Mouse (Mus musculus) kidney, embryonic 14.5 days (tissue): ENCODE measurements at regions not wholly inside any gene's neighbourhood (a gene's known extent, or its start where the extent isn't known, plus 50 kb on each side); places are given as distances from the start of the nearest gene placed in this dataset.

ENCODE experiments used
- ATAC-seq: fragments of 200-750 bp; cut with Nextera tagmentation; 2 replicates; pipeline ENCODE4 v1.8.0; 2017; ENCODE audit warnings: moderate number of reproducible peaks, mild to moderate bottlenecking, moderate TSS enrichment, moderate library complexity; ENCODE audit not compliant: low FRiP score, low TSS enrichment
- H3K27ac ChIP-seq: fragments of 300-500 bp; sonication (generic); 2 replicates; pipeline ENCODE4 v1.5.1; 2014; ENCODE audit warnings: low read depth, mild to moderate bottlenecking, low read length, moderate library complexity, mixed read lengths
- H3K27me3 ChIP-seq: fragments of 300-500 bp; sonication (generic); 2 replicates; pipeline ENCODE4 v1.6.1; 2014; ENCODE audit warnings: mild to moderate bottlenecking, low read length; ENCODE audit not compliant: control insufficient read depth, insufficient read depth
- H3K36me3 ChIP-seq: fragments of 300-500 bp; sonication (generic); 2 replicates; pipeline ENCODE4 v1.6.1; 2014; ENCODE audit warnings: low read length, mixed read lengths; ENCODE audit not compliant: control insufficient read depth, insufficient read depth
- H3K4me1 ChIP-seq: fragments of 300-500 bp; sonication (generic); 2 replicates; pipeline ENCODE4 v1.6.1; 2014; ENCODE audit warnings: low read length, mixed read lengths; ENCODE audit not compliant: control insufficient read depth, insufficient read depth
- H3K4me2 ChIP-seq: fragments of 300-500 bp; sonication (generic); replicated peaks from 2 replicates; pipeline ENCODE4 v1.6.1; 2014; ENCODE audit warnings: low read depth, mild to moderate bottlenecking, low read length
- H3K4me3 ChIP-seq: fragments of 300-500 bp; sonication (generic); 2 replicates; pipeline ENCODE4 v1.5.1; 2014; ENCODE audit warnings: mild to moderate bottlenecking, low read length
- H3K9ac ChIP-seq: fragments of 300-500 bp; sonication (generic); 2 replicates; pipeline ENCODE4 v1.6.1; 2014; ENCODE audit warnings: low read depth, mild to moderate bottlenecking, low read length, moderate library complexity
- H3K9me3 ChIP-seq: fragments of 300-500 bp; sonication (generic); 2 replicates; pipeline ENCODE4 v1.6.1; 2016; ENCODE audit warnings: low read length; ENCODE audit not compliant: control insufficient read depth
- WGBS: fragments of 180-500 bp; shearing (Covaris S2); extraction: QIAGEN DNeasy Blood & Tissue Kit; methylation state at CpG from one replicate; pipeline ENCODE4 v1.1.7; 2014; 5-methylcytosine and 5-hydroxymethylcytosine counted together

DNA sequence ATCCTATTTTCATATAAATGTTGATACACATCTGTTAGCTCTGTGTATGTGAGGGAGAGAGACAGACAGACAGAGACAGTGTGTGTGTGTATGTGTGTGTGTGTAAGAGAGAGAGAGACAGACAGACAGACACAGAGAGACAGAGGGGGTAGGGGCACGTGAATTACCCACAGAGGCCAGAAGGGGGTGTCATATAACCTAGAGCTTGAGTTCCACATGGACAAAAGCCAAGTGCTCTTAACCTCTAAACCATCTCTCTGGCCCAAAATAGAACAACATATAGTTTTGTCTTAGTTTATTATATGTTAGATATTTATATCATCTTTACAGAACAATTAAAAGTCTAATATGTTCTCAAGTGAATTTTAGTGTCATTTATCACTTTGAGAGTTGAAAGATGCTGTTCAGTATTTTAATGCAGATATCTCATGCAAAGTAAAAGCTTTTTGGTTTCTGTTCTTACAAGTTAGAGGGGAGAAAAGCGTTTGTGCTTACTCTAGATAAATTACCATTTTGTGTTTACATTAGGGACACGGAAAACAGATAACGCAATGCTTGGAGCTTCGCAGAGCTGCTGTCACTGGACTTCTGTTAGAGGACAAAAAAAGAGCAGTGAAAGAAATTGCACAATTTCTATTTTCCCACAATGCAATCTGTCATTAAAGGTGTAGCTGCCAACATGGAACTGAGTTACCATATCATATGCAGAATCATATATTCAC lies 710.6 kb upstream of the Tmem132c start:
- Histone ChIP-seq H3K27ac (no peak overlapping the region), H3K27me3 (no peaks in the 10 kb centered on the region), H3K4me2 (no peak overlapping the region), H3K9me3 (no peaks in the 10 kb centered on the region), H3K4me1 (no peaks in the 10 kb centered on the region), H3K4me3 (no peak overlapping the region), H3K9ac (no peak overlapping the region), H3K36me3 (no peaks in the 10 kb centered on the region)
- 65% methylated on average over 5 of the region's 5 CpGs for WGBS
- ATAC-seq, result no peak

GRCm38 (mm10) chr5:126531528-126531894 lies 710.1 kb upstream of the Tmem132c start:
- 86% methylated on average over 5 of the region's 5 CpGs for WGBS
- H3K27ac ChIP-seq, result no peak overlapping the region
- no peaks in the 10 kb centered on the region for H3K4me1 ChIP-seq
- no peak overlapping the region for H3K9ac ChIP-seq
- H3K4me2 ChIP-seq, result no peak overlapping the region
- no peak overlapping the region for H3K4me3 ChIP-seq
- no peaks in the 10 kb centered on the region for H3K27me3 ChIP-seq
- no peaks in the 10 kb centered on the region for H3K36me3 ChIP-seq
- H3K9me3 ChIP-seq, result no peaks in the 10 kb centered on the region
- no peak for ATAC-seq

DNA sequence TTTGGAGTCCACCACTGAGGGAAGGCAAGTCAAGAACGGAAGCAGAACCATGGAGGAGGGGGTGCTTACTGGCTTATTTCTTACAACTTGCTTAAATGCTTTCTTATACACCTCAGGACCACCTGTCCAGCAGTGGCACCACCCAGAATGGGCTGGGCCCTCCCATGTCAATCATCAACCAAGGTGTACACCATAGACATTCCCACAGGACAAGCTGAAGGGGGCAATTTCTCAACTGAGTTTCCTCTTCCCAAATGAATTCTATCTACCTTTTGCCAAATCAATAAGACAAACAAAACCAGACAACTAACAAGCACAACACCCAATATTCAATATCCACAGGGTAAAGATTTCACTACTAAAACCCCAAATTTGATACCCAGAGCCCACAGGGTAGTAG lies 709.6 kb upstream of the Tmem132c start:
- H3K36me3 ChIP-seq, result no peaks in the 10 kb centered on the region
- no peaks in the 10 kb centered on the region for H3K4me1 ChIP-seq
- no peak overlapping the region for H3K4me3 ChIP-seq
- H3K27me3 ChIP-seq, result no peaks in the 10 kb centered on the region
- H3K9me3 ChIP-seq, result no peaks in the 10 kb centered on the region
- H3K27ac ChIP-seq, result no peak overlapping the region
- H3K4me2 ChIP-seq, result no peak overlapping the region
- WGBS, result 100% methylated on average over 1 of the region's 1 CpGs
- no peak overlapping the region for H3K9ac ChIP-seq
- ATAC-seq, result no peak

- Histone ChIP-seq H3K4me2 (no peak overlapping the region), H3K4me1 (no peaks in the 10 kb centered on the region), H3K9ac (no peak overlapping the region), H3K27ac (no peak overlapping the region), H3K27me3 (no peaks in the 10 kb centered on the region), H3K9me3 (no peaks in the 10 kb centered on the region), H3K4me3 (no peak overlapping the region), H3K36me3 (no peaks in the 10 kb centered on the region)
- no peak for ATAC-seq
- 77% methylated on average over 2 of the region's 2 CpGs for WGBS
These were observed 703.5 kb upstream of the Tmem132c start for GRCm38 (mm10) chr5:126538072-126538471.

GRCm38 (mm10) chr5:126544261-126544976 lies 697.2 kb upstream of the Tmem132c start:
- Histone ChIP-seq H3K4me3 (no peak overlapping the region), H3K4me2 (no peak overlapping the region), H3K9me3 (no peaks in the 10 kb centered on the region), H3K4me1 (no peaks in the 10 kb centered on the region), H3K27ac (no peak overlapping the region), H3K9ac (no peak overlapping the region), H3K36me3 (no peaks in the 10 kb centered on the region), H3K27me3 (no peaks in the 10 kb centered on the region)
- ATAC-seq, result no peak
- 67% methylated on average over 8 of the region's 8 CpGs for WGBS

DNA sequence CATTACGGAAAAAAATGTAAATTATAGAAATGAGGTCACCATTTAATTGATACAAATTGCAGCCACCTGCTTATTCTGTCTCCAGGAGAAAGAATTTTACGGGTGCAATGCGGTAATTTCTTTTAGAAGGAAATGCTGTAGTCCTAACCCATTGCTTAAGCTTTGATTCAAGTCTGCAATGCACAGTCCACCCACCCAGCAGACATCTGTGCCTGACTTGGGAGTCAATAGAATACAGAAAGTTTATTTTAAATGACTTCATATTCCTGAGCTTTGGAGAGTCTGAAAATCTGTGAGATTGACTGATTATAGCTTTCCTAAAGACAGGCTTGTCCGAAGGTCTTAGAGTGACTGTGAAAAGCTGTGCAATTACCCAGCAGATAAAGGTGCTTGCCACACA lies 693.8 kb upstream of the Tmem132c start:
- Histone ChIP-seq H3K9me3 (no peaks in the 10 kb centered on the region), H3K4me3 (no peak overlapping the region), H3K27ac (no peak overlapping the region), H3K4me1 (no peaks in the 10 kb centered on the region), H3K27me3 (no peaks in the 10 kb centered on the region), H3K4me2 (no peak overlapping the region), H3K36me3 (no peaks in the 10 kb centered on the region), H3K9ac (no peak overlapping the region)
- WGBS, result 82% methylated on average over 4 of the region's 4 CpGs
- no peak for ATAC-seq

DNA sequence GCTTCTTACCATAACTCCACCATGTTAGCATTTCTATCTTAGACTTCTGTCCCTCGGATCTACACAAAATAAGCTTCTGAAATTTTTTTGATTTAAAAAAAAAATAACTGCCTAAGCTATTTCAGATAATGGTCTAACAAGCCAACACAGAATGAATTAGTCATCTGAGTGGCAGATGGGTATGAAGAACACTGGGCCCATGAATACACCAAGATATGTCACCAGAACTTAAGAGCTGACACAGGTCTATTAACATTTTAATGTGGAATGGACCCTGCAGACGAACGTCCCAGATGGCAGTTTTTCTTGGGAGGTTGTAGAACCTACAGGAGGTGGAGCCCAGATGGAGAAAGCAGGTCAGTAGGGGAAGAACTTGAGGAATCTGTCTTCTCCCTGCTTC lies 689.9 kb upstream of the Tmem132c start:
- Histone ChIP-seq H3K4me2 (no peak overlapping the region), H3K9me3 (no peaks in the 10 kb centered on the region), H3K27me3 (no peaks in the 10 kb centered on the region), H3K36me3 (no peaks in the 10 kb centered on the region), H3K4me1 (no peaks in the 10 kb centered on the region), H3K9ac (no peak overlapping the region), H3K4me3 (no peak overlapping the region), H3K27ac (no peak overlapping the region)
- no peak for ATAC-seq
- 74% methylated on average over 3 of the region's 3 CpGs for WGBS

- Histone ChIP-seq H3K4me1 (no peaks in the 10 kb centered on the region), H3K9me3 (no peaks in the 10 kb centered on the region), H3K4me3 (no peak overlapping the region), H3K27me3 (no peaks in the 10 kb centered on the region), H3K27ac (no peak overlapping the region), H3K9ac (no peak overlapping the region), H3K4me2 (no peak overlapping the region), H3K36me3 (no peaks in the 10 kb centered on the region)
- WGBS, result 39% methylated on average over 4 of the region's 4 CpGs
- no peak for ATAC-seq
These were observed 682.6 kb upstream of the Tmem132c start for GRCm38 (mm10) chr5:126559011-126559410.

GRCm38 (mm10) chr5:126565817-126566216 lies 675.8 kb upstream of the Tmem132c start:
- WGBS, result 96% methylated on average over 2 of the region's 2 CpGs
- Histone ChIP-seq H3K36me3 (no peaks in the 10 kb centered on the region), H3K9me3 (no peaks in the 10 kb centered on the region), H3K27ac (no peak overlapping the region), H3K27me3 (no peaks in the 10 kb centered on the region), H3K4me2 (no peak overlapping the region), H3K4me1 (no peaks in the 10 kb centered on the region), H3K4me3 (no peak overlapping the region), H3K9ac (no peak overlapping the region)
- no peak for ATAC-seq
